Mouse (Mus musculus) embryonic facial prominence, embryonic 11.5 days (tissue): ENCODE measurements around the gene Olfr819. TPM values are rescaled to one million over a fixed set of nuclear protein-coding genes. Genes with fewer than 3 reads are reported as not detected.
"Not testable (repeated sequence)": the region's sequence is repeated elsewhere in the genome, so short reads cannot be mapped to it uniquely, and the experiment has no call there.

Experiments used
- ATAC-seq: fragments of 200-750 bp; cut with Nextera tagmentation; replicated peaks from 2 replicates; pipeline ENCODE4 v1.8.0; 2017; ENCODE audit warnings: low read depth; ENCODE audit not compliant: insufficient number of reproducible peaks, low FRiP score, low TSS enrichment
- DNase-seq: peaks from one replicate; pipeline ENCODE4 v3.0.0-alpha.2; 2015; ENCODE audit warnings: low spot score
- H3K27ac ChIP-seq: fragments of 300-500 bp; sonication (generic); replicated peaks from 2 replicates; pipeline ENCODE4 v1.5.1; 2014; ENCODE audit warnings: mild to moderate bottlenecking, low read depth, low read length, control low read depth
- H3K27me3 ChIP-seq: fragments of 300-500 bp; sonication (generic); 2 replicates; pipeline ENCODE4 v1.6.1; 2014; ENCODE audit warnings: mild to moderate bottlenecking, low read length, moderate library complexity, mixed read lengths; ENCODE audit not compliant: control insufficient read depth, insufficient read depth
- H3K36me3 ChIP-seq: fragments of 300-500 bp; sonication (generic); replicated peaks from 2 replicates; pipeline ENCODE4 v1.6.1; 2014; ENCODE audit warnings: low read depth, mild to moderate bottlenecking, low read length, moderate library complexity, mixed read lengths; ENCODE audit not compliant: control insufficient read depth, insufficient read depth
- H3K4me1 ChIP-seq: fragments of 300-500 bp; sonication (generic); 2 replicates; pipeline ENCODE4 v1.6.1; 2014; ENCODE audit warnings: low read length, mixed read lengths; ENCODE audit not compliant: control insufficient read depth, insufficient read depth
- H3K4me2 ChIP-seq: fragments of 300-500 bp; sonication (generic); 2 replicates; pipeline ENCODE4 v1.6.1; 2014; ENCODE audit warnings: low read depth, mild to moderate bottlenecking, control low read depth, low read length, moderate library complexity
- H3K4me3 ChIP-seq: fragments of 300-500 bp; sonication (generic); 2 replicates; pipeline ENCODE4 v1.5.1; 2014; ENCODE audit warnings: low read depth, low read length, control low read depth
- H3K9ac ChIP-seq: fragments of 300-500 bp; sonication (generic); replicated peaks from 2 replicates; pipeline ENCODE4 v1.6.1; 2014; ENCODE audit warnings: mild to moderate bottlenecking, control low read depth, low read length
- H3K9me3 ChIP-seq: fragments of 300-500 bp; sonication (generic); replicated peaks from 2 replicates; pipeline ENCODE4 v1.6.1; 2016; ENCODE audit warnings: mild to moderate bottlenecking, low read length, inconsistent platforms, mixed read lengths; ENCODE audit not compliant: control insufficient read depth
- whole genome bisulfite sequencing: fragments of 180-500 bp; shearing (Covaris S2); extraction: QIAGEN DNeasy Blood & Tissue Kit; methylation state at CpG from one replicate; pipeline ENCODE4 v1.1.7; 2014; 5-methylcytosine and 5-hydroxymethylcytosine counted together
- polyA plus RNA-seq: library from polyadenylated mRNA; unstranded; fragments of >200 nt; fragmentation: Nextera tagmentation; extraction: Ambion mirVana; gene quantifications from 2 replicates; pipeline ENCODE4 v1.2.1, GENCODE M21; 2014

The Olfr819 gene
- polyA plus RNA-seq = not detected in 2 replicates

- H3K9ac ChIP-seq, H3K36me3 ChIP-seq, DNase-seq, H3K4me2 ChIP-seq, H3K27ac ChIP-seq, ATAC-seq, H3K4me1 ChIP-seq, H3K9me3 ChIP-seq, H3K4me3 ChIP-seq, H3K27me3 ChIP-seq: not testable (repeated sequence)
- WGBS = 80% methylated on average over 2 of the region's 2 CpGs
Measured at GRCm38 (mm10) chr10:129967166-129967565, at the start of gene Olfr819. Gene Olfr819 (minus strand): TSS chr10:129967266.

DNA sequence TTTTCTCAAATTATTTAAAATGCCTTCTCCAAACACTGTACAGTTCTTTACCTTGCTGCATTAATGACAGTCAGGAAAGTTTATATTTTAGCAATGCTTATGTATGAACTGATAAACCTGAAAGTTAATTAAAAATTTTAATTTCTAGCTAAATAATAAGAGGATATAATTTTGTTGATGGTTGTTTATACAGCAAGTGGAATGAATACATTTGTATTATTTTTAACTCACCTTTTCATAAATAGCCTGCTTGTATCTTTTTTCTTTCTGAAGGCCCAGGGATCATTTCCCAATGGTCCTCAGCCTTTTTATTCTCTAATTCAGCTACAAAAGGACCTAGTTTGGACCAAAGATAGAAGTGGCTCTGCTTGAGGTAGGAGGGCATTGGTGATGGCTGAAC, 45.3 kb upstream of the Olfr819 start, which contains the start of gene Olfr820:
TSS of gene Olfr820 (plus strand) at position 301 of the 400 bp plus-strand sequence.
- ATAC-seq = no peak
- no peak for DNase-seq
- no peak within 1 kb of the TSS for H3K9ac ChIP-seq
- H3K4me3 ChIP-seq = no peak within 1 kb of the TSS
- no peaks in the 10 kb centered on the region for H3K9me3 ChIP-seq
- H3K36me3 ChIP-seq = no peaks in the 10 kb centered on the region
- no peaks in the 10 kb centered on the region for H3K4me1 ChIP-seq
- H3K27me3 ChIP-seq = no peaks in the 10 kb centered on the region
- no peak within 1 kb of the TSS for H3K4me2 ChIP-seq
- no peak within 1 kb of the TSS for H3K27ac ChIP-seq

- H3K36me3 ChIP-seq, H3K4me3 ChIP-seq, H3K27me3 ChIP-seq, H3K27ac ChIP-seq, H3K4me2 ChIP-seq, ATAC-seq, H3K9ac ChIP-seq, H3K4me1 ChIP-seq, DNase-seq, H3K9me3 ChIP-seq: not testable (repeated sequence)
- WGBS = 69% methylated on average over 4 of the region's 4 CpGs
Measured at GRCm38 (mm10) chr10:130005366-130005765, 38.3 kb upstream of the Olfr819 start.

DNA sequence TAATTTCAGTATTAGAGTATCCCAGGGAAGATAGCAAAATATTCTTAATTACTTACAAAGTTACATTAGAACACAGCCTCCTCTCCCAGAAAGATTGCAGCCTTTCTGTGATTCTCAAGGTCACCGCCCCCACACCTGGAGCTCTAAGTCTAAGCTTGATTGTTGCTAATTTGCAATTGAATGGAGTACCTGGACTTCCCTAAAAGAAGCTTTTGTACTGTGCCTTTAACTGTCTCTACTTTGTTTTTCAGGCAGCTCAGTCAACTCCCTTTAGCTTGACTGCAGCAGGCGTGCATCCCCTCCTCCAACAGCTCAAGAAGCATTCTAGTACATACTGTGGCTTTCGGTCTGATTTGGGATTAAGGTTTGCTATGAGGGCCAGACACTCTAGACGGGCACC, 37.0 kb upstream of the Olfr819 start:
- H3K4me1 ChIP-seq, H3K4me2 ChIP-seq, DNase-seq, H3K9ac ChIP-seq, H3K4me3 ChIP-seq, H3K36me3 ChIP-seq, H3K27me3 ChIP-seq, ATAC-seq, H3K27ac ChIP-seq, H3K9me3 ChIP-seq: not testable (repeated sequence)
- WGBS = 87% methylated on average over 4 of the region's 4 CpGs

DNA sequence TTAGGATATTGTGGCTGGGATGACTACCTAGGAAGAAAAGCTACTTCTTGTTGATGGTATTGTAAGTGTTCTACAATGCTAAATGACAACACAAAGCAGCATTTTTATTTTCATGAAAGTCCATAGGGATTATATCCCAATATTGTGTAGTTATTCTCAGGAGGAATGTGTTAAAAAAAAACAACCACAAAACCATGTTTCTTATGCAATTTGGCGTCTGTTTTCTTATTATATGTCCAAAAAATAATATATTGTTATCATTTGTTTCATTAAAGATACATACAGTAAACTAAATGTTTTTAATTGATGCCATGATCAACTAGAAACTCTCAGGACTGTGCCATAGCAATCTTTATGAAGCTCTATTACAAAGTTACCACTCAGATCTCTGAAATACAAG, 17.9 kb upstream of the Olfr819 start, which contains the start of gene Gm10310:
TSS of gene Gm10310 (minus strand) at position 101 of the 400 bp plus-strand sequence.
- not testable (repeated sequence) for ATAC-seq, H3K4me1 ChIP-seq
- WGBS = no CpG with 5 or more reads among the region's 1 CpGs

DNA sequence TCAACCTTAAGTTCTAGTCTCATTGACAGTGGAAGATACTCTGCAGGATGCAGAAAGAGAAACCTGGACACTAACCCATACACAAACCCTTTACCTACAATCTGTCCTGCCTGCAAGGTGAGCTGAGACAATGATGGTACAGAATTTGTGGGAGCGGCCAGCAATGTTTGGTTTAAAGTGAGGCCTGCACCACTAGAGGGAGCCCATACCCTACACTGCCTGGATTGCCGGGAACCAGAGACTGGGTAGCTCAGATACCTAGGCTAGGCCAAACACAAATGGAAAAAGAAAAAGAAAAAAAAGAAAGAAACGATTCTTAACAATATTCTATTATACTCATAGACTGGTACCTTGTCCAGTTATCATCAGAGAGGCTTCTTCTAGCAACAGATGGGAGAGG, 14.8 kb upstream of the Olfr819 start:
- H3K9me3 ChIP-seq, H3K36me3 ChIP-seq, H3K4me3 ChIP-seq, H3K27ac ChIP-seq, H3K27me3 ChIP-seq, H3K9ac ChIP-seq, ATAC-seq, DNase-seq, H3K4me2 ChIP-seq, H3K4me1 ChIP-seq: not testable (repeated sequence)
- WGBS = no CpG with 5 or more reads among the region's 3 CpGs

More for the DNA sequence above, 17.9 kb upstream of the Olfr819 start, which contains the start of gene Gm10310:
- H3K4me3 ChIP-seq, H3K27ac ChIP-seq, H3K36me3 ChIP-seq, H3K9me3 ChIP-seq, H3K27me3 ChIP-seq, H3K9ac ChIP-seq, H3K4me2 ChIP-seq, DNase-seq: not testable (repeated sequence)

- not testable (repeated sequence) for DNase-seq, H3K4me3 ChIP-seq, ATAC-seq, H3K9me3 ChIP-seq, H3K9ac ChIP-seq, H3K4me2 ChIP-seq, H3K4me1 ChIP-seq, H3K36me3 ChIP-seq, H3K27ac ChIP-seq, H3K27me3 ChIP-seq
- no CpG with 5 or more reads among the region's 2 CpGs for WGBS
Measured at GRCm38 (mm10) chr10:129976040-129976439, 9.0 kb upstream of the Olfr819 start, which contains the start of gene Olfr247. Gene Olfr247 (minus strand): TSS chr10:129976140.

DNA sequence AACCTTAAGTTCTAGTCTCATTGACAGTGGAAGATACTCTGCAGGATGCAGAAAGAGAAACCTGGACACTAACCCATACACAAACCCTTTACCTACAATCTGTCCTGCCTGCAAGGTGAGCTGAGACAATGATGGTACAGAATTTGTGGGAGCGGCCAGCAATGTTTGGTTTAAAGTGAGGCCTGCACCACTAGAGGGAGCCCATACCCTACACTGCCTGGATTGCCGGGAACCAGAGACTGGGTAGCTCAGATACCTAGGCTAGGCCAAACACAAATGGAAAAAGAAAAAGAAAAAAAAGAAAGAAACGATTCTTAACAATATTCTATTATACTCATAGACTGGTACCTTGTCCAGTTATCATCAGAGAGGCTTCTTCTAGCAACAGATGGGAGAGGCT, 5.9 kb upstream of the Olfr819 start:
- not testable (repeated sequence) for ATAC-seq, DNase-seq, H3K4me3 ChIP-seq, H3K4me1 ChIP-seq, H3K27me3 ChIP-seq, H3K9ac ChIP-seq, H3K4me2 ChIP-seq, H3K36me3 ChIP-seq, H3K9me3 ChIP-seq, H3K27ac ChIP-seq
- WGBS = no CpG with 5 or more reads among the region's 3 CpGs
